Mouse (Mus musculus): ENCODE data around the gene Apoa4. TPM values are rescaled to one million over a fixed set of nuclear protein-coding genes. Genes with fewer than 3 reads are reported as not detected.

Apoa4 gene
- total RNA-seq, 2 experiments from 2014 or later: not detected

DNA sequence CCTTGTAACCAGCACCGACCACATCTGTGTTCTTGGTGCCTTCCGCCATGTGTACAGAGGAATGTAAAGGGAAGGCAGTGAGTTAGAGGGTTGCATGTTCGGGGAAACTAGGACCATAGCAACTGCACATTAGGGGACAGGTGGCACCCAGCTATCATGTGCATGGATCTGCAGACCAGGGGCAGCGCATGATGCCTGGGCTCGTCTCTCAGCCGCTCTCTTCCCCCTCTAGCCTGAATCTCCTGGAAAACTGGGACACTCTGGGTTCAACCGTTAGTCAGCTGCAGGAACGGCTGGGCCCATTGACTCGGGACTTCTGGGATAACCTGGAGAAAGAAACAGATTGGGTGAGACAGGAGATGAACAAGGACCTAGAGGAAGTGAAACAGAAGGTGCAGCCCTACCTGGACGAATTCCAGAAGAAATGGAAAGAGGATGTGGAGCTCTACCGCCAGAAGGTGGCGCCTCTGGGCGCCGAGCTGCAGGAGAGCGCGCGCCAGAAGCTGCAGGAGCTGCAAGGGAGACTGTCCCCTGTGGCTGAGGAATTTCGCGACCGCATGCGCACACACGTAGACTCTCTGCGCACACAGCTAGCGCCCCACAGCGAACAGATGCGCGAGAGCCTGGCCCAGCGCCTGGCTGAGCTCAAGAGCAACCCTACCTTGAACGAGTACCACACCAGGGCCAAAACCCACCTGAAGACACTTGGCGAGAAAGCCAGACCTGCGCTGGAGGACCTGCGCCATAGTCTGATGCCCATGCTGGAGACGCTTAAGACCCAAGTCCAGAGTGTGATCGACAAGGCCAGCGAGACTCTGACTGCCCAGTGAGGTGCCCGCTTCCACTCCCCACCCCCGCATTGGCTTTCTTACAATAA, 10.7 kb upstream of the Apoa4 start:
- peak overlapping the region; percentile 52 for H3K4me3 ChIP-seq
- peak; percentile 87 to 90 for DNase-seq (ENCODE audit: extremely low spot score in 1 of 2, low spot score in 2 of 2)
- TF ChIP-seq CTCF (IDR thresholded peaks at IDR 0.05): peak; percentile 90
- H3K27ac ChIP-seq: peak overlapping the region; percentile 78
- intact Hi-C loops (cut with DNase I): loop anchor here (1.0 kb wide), 1 partner anchor 245 kb away; no protein-coding TSS in a partner anchor

DNA sequence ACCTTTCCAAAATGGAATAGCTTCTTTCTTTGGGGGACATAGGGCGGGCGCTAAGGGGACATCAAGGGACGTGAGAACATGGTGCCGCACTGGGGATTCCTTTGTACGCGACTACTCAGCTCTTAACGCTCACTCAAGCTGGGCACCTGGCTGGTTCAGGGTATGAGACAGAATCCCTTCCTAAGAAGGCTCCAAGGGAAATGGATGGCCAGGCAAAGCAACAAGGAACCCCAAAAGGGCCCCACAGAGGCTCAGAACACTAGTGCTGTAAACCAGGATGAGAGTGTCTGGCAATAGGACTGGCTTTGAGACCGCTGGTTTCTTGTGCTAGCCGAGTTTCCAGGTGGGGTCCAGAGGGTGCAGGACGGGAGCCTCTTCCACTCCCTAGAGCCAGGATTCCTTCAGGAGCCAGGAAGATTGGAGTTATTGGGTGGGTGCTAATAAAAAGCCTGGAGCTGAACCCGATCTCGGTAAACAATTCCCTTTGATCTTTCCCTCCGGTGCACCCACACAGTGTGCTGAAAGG, 10.0 kb upstream of the Apoa4 start:
- peak overlapping the region; percentile 52 for H3K4me3 ChIP-seq
- intact Hi-C loops (cut with DNase I): loop anchor here (1.0 kb wide), 1 partner anchor 245 kb away; no protein-coding TSS in a partner anchor
- H3K27ac ChIP-seq: peak overlapping the region; percentile 78

DNA sequence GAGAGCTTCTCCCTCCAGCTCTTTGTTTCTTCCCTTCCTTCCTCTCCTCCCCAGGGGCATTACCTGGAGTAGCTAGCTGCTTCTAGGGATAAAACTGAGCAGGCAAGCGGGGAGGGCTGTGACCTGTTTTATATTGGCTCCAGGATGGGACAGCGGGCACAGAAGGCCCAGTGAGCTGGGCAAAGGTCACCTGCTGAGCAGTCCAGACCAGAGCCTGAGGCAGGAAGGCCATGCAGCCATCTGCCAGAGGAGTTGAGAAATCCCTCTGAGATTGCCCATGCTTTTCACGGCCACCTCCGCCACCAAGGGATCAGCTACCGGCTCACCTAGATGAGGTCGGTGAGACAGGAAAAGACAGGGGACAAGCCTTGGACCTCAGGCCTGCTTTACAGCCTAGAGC, 5.3 kb upstream of the Apoa4 start:
- DNase-seq (ENCODE audit: extremely low spot score in 1 of 2, low spot score in 2 of 2): no peak
- no peak overlapping the region for H3K4me3 ChIP-seq
- intact Hi-C loops (cut with DNase I): no loop called here
- no peak overlapping the region for H3K27ac ChIP-seq
- no peak for TF ChIP-seq CTCF (IDR thresholded peaks at IDR 0.05)

More for the DNA sequence above, 10.0 kb upstream of the Apoa4 start:
- no peak for DNase-seq (ENCODE audit: extremely low spot score in 1 of 2, low spot score in 2 of 2)
- TF ChIP-seq CTCF (IDR thresholded peaks at IDR 0.05): no peak

DNA sequence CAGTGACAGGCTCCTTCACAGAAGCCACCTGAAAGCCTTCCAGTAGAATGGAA, 5.1 kb upstream of the Apoa4 start, which contains the start of gene Apoc3:
Gene Apoc3 (minus strand): TSS at position 41 of the 53 bp plus-strand sequence.
- Histone ChIP-seq H3K4me3 (no peak within 1 kb of the TSS), H3K27ac (no peak within 1 kb of the TSS)
- TF ChIP-seq CTCF (IDR thresholded peaks at IDR 0.05): no peak
- DNase-seq (ENCODE audit: extremely low spot score in 1 of 2, low spot score in 2 of 2): no peak
- intact Hi-C loops (cut with DNase I): no loop called here

DNA sequence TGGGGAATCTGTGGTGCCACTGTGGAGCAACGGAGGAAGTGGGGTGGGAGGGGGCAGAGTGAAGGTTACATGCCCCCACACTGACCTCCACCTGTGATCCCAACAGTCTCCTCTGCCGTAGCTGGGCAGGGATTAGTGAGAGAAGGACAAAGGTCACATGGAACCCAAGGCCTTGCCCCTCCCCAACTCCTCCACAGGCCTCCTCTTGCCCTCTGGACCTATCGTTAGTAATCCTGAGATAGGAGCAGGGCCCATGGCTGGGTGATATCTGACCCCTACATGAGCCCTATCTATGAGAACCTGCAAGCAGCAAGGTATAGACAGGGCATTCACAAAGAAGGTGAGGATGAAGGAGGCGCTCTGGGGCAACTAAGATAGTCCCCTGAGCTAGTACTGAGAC, 4.8 kb upstream of the Apoa4 start:
- intact Hi-C loops (cut with DNase I): no loop called here
- DNase-seq (ENCODE audit: extremely low spot score in 1 of 2, low spot score in 2 of 2): no peak
- H3K4me3 ChIP-seq: no peak overlapping the region
- TF ChIP-seq CTCF (IDR thresholded peaks at IDR 0.05): no peak
- no peak overlapping the region for H3K27ac ChIP-seq

DNA sequence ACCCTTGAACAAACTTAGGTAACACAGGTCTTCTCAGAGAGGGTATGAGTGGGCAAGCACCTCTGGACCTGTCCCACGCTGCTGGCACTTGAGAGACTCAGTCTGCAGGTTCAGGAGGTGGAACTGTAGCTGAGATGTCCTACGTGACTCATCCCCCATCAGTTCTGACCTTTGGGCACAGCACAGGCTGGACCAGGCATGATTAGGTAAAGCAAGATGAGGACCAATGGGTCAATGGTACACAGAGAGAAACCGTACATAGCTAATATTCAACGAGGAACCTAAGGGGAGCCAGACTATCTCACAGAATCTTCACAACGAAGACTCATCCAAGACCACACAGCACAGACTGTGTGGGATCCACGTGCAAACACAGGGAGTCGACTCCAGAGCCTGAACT, 1.6 kb upstream of the Apoa4 start:
- Histone ChIP-seq H3K4me3 (no peak overlapping the region), H3K27ac (no peak overlapping the region)
- DNase-seq (ENCODE audit: extremely low spot score in 1 of 2, low spot score in 2 of 2): no peak
- intact Hi-C loops (cut with DNase I): no loop called here
- TF ChIP-seq CTCF (IDR thresholded peaks at IDR 0.05): no peak

DNA sequence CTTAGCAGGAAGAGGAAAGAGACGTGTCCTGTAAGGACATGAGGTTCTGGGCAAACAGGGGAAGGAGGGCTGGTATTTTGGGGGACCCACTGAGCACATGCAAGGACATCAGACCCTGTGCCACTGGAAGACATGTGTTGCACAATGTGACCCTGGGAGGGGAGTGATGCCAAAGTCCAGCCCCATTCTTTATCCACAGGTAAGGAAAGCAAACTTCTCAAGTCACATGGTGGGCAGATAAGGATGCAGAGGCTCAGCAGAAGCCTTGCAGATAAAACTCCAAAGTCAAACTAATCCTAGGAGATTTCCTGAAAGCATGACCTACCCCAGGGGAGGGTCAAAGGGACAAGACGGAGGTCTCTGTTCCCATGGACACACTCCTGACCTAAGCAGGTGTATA, 1.3 kb downstream of the Apoa4 start:
- DNase-seq (ENCODE audit: extremely low spot score in 1 of 2, low spot score in 2 of 2): no peak
- Histone ChIP-seq H3K4me3 (no peak overlapping the region), H3K27ac (no peak overlapping the region)
- no peak for TF ChIP-seq CTCF (IDR thresholded peaks at IDR 0.05)
- intact Hi-C loops (cut with DNase I): no loop called here

DNA sequence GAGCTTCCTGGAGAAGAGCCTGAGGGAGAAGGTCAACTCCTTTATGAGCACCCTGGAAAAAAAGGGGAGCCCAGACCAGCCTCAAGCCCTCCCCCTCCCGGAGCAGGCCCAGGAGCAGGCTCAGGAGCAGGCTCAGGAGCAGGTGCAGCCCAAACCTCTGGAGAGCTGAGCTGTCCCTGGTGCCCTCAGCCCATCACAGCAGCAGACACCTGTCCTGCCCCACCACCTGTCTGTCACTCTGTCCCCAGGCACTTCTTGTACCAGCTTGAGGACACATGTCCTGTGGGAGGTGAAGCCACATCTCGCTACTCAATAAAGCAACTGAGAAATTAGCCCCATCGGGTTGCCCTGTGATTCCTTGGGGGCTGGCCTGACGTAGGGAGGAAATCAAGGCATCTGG, 2.6 kb downstream of the Apoa4 start:
- DNase-seq (ENCODE audit: extremely low spot score in 1 of 2, low spot score in 2 of 2): no peak
- H3K27ac ChIP-seq: no peak overlapping the region
- no peak overlapping the region for H3K4me3 ChIP-seq
- no peak for TF ChIP-seq CTCF (IDR thresholded peaks at IDR 0.05)
- intact Hi-C loops (cut with DNase I): no loop called here

DNA sequence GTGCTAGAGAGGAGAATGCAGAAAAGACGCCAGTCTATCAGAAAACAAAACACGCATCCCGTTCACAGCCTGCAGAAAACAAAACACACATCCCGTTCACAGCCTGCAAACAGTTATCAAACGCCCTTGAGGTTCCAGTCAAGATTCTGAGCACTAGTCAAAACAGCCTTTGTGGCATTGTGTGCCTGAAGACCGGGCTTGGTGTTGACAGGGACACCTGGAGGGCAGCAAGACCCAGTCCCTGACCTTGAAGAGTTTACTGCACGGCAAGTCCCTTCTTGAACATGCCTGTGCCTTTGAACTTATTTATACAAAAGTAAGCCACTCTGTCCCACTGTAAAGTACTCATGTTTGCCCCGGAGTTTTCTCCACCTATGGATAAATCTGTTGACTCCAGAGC, 3.1 kb downstream of the Apoa4 start:
- no peak for TF ChIP-seq CTCF (IDR thresholded peaks at IDR 0.05)
- no peak for DNase-seq (ENCODE audit: extremely low spot score in 1 of 2, low spot score in 2 of 2)
- intact Hi-C loops (cut with DNase I): no loop called here
- no peak overlapping the region for H3K4me3 ChIP-seq
- no peak overlapping the region for H3K27ac ChIP-seq

DNA sequence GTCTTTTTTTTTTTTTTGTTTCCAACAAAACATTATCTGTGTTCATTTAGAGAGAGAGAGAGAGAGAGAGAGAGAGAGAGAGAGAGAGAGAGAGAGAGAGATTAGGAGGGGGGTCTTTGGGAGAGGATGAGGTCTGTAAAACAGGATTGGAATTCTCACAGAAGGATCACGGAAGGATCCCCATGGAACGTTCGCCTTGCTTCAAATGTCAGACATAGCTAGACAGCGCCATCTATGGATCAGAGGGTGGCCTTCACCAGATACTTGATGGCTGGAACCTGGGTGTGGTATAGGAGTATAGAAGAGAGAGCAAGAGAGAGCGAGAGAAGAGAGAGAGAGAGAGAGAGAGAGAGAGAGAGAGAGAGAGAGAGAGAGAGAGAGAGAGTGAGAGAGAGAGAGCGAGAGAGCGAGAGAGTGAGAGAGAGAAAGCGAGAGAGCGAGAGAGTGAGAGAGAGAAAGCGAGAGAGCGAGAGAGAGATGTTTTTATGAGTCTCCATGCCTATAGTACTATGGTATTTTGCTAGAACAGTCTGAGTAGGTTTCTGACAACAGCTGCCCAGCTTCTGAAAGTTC, 6.3 kb downstream of the Apoa4 start:
- peak; percentile 61 to 67 for DNase-seq (ENCODE audit: extremely low spot score in 1 of 2, low spot score in 2 of 2)

DNA sequence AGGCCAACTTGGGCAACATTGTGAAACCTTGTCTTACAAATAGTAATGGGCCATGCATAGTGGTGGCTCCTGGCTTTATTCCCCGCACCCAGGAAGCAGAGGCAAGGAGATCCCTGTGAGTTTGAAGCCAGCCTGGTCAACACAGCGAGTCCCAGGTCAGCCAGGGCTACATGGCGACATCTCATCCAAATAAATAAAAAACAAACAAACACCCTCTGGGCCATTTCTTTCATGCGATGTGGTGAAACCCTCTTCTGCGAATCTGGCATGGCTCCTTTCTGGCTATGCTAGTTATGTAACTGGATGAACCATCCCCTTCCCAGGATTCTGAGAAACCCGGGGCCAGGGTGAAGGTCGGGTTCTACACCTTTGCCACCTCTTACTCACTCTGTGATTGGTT, 15.7 kb downstream of the Apoa4 start:
- no peak overlapping the region for H3K27ac ChIP-seq
- intact Hi-C loops (cut with DNase I): no loop called here
- no peak for DNase-seq (ENCODE audit: extremely low spot score in 1 of 2, low spot score in 2 of 2)
- TF ChIP-seq CTCF (IDR thresholded peaks at IDR 0.05): no peak
- no peak overlapping the region for H3K4me3 ChIP-seq

More for the DNA sequence above, 6.3 kb downstream of the Apoa4 start:
- intact Hi-C loops (cut with DNase I): loop anchor here (2.0 to 5.0 kb wide), 2 partner anchors 45 to 244 kb away; no protein-coding TSS in a partner anchor
- no peak overlapping the region for H3K4me3 ChIP-seq
- TF ChIP-seq CTCF (IDR thresholded peaks at IDR 0.05): peak; percentile 60
- H3K27ac ChIP-seq: no peak overlapping the region

DNA sequence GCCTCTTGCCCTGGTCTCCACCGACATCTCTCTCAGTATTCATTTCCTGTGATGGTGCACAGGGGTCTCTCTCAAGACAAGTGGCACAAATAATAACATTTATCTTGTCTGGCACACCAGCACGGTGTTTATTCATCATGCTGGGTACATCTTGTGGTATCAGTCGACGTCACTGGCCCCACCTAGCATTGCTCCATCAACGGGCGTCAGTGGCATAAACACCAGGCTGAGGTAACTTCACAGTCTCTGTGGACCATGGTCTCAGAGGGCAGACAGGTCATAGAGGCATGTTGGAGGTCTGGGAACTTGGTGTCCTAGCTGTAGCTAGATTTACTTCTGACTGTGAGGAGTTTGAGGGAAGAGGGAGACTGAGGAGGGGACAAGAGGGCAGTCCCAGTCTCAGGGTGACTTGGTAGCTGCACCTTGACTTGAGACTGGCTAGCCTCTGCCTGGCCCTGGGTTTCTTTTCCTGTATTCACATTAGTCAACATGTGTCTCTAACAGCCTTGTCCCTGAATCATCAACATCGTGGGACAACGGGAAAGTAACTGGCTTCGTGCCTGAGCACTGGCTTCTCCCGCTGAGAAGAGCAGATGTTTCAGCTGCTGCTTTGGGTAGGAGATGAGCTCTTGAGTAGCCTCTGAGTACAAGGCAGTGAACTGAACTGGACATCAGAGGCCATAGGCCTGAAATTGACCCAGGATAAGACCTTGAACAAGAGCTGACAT, 16.3 kb downstream of the Apoa4 start:
- no peak for DNase-seq (ENCODE audit: extremely low spot score in 1 of 2, low spot score in 2 of 2)
- Histone ChIP-seq H3K4me3 (no peak overlapping the region), H3K27ac (no peak overlapping the region)
- no peak for TF ChIP-seq CTCF (IDR thresholded peaks at IDR 0.05)
- intact Hi-C loops (cut with DNase I): no loop called here

Measured in left cerebral cortex, adult 2 months (tissue).